Mouse (Mus musculus): ENCODE results near the gene Calhm2. TPM values are rescaled to one million over a fixed set of nuclear protein-coding genes. Genes with fewer than 3 reads are reported as not detected.

Calhm2 gene
- polyA plus RNA-seq, 1 experiment from 2014 or later: 2.4 TPM

DNA sequence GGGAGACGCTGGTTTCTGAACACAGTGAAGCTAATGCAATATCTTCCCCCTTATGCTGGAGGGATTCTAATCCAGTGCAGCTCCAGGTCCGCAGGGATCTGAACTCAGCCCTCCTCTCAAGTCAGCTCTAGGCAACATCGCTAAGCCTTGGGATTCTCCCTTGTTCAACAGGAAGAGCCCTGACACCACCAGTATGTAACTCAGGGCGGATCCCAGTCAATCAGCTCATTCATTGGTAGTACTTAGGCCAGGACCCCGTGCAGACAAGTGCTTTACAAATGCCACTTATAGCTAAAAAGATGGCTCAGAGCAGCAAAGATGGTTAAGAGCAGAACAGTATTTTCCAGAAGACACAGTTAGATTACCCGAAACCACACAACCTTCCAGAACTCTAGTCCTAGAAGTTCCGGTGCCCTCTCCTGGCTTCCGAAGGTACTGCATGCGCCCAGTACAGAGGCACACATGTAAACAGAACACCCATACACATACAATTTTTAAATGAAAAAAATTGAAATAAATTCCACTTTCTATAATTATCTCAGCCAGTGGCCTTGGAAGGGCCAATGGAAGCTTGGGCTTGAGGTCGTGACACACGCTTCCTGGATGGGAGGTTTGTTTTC lies 30.8 kb upstream of the Calhm2 start:
- Histone ChIP-seq H3K4me3 (peak overlapping the region; percentile 32), H3K9ac (no peak overlapping the region)
- WGBS (ENCODE audit: insufficient replicate concordance): 15% methylated on average over 11 of the region's 11 CpGs

GRCm38 (mm10) chr19:47168223-47168622 lies 30.1 kb upstream of the Calhm2 start:
- Histone ChIP-seq H3K9ac (no peak overlapping the region), H3K9me3 (replicated peaks) (no peaks in the 10 kb centered on the region), H3K27ac (no peak overlapping the region), H3K36me3 (no peaks in the 10 kb centered on the region), H3K4me1 (peaks cover 9% of the 10 kb centered on the region), H3K4me2 (peak overlapping the region; percentile 63), H3K4me3 (peak overlapping the region; percentile 32), H3K27me3 (replicated peaks) (peaks cover 19% of the 10 kb centered on the region; the same call in 1 of the 2 replicates)
- ATAC-seq: no peak
- WGBS (ENCODE audit: insufficient replicate concordance): 4% methylated on average over 13 of the region's 13 CpGs

More for the DNA sequence above, 30.8 kb upstream of the Calhm2 start:
- ATAC-seq: peak; percentile 47; the same call in 1 of the 2 replicates
- Histone ChIP-seq H3K27me3 (replicated peaks) (peaks cover 26% of the 10 kb centered on the region; the same call in 1 of the 2 replicates), H3K27ac (no peak overlapping the region), H3K36me3 (no peaks in the 10 kb centered on the region), H3K4me2 (peak overlapping the region; percentile 63), H3K4me1 (peaks cover 9% of the 10 kb centered on the region), H3K9me3 (replicated peaks) (no peaks in the 10 kb centered on the region)

- Histone ChIP-seq H3K27me3 (replicated peaks) (0 out of 2 replicates have a peak, but pooled peaks cover 16% of the 10 kb centered on the region), H3K9me3 (replicated peaks) (no peaks in the 10 kb centered on the region), H3K36me3 (no peaks in the 10 kb centered on the region), H3K27ac (no peak overlapping the region), H3K4me2 (peak overlapping the region; percentile 63), H3K9ac (no peak overlapping the region), H3K4me1 (peaks cover 9% of the 10 kb centered on the region), H3K4me3 (no peak overlapping the region)
- 60% methylated on average over 7 of the region's 7 CpGs for WGBS (ENCODE audit: insufficient replicate concordance)
- ATAC-seq: no peak
Measured at GRCm38 (mm10) chr19:47167617-47168214, 29.6 kb upstream of the Calhm2 start.

- Histone ChIP-seq H3K27ac (no peak overlapping the region), H3K4me2 (no peak overlapping the region), H3K9me3 (replicated peaks) (no peaks in the 10 kb centered on the region), H3K36me3 (no peaks in the 10 kb centered on the region), H3K27me3 (replicated peaks) (0 out of 2 replicates have a peak, but pooled peaks cover 16% of the 10 kb centered on the region), H3K9ac (no peak overlapping the region), H3K4me3 (no peak overlapping the region), H3K4me1 (peaks cover 9% of the 10 kb centered on the region)
- WGBS (ENCODE audit: insufficient replicate concordance): 46% methylated on average over 3 of the region's 3 CpGs
- no peak for ATAC-seq
Measured at GRCm38 (mm10) chr19:47166758-47167157, 28.7 kb upstream of the Calhm2 start.

GRCm38 (mm10) chr19:47163176-47163744 lies 25.2 kb upstream of the Calhm2 start:
- no peak overlapping the region for H3K27ac ChIP-seq
- H3K9me3 ChIP-seq (replicated peaks): no peaks in the 10 kb centered on the region
- H3K27me3 ChIP-seq (replicated peaks): peaks cover 12% of the 10 kb centered on the region; the same call in 1 of the 2 replicates
- ATAC-seq: no peak
- H3K4me3 ChIP-seq: no peak overlapping the region
- H3K9ac ChIP-seq: no peak overlapping the region
- H3K4me1 ChIP-seq: 0 out of 2 replicates have a peak, but pooled peaks cover 2% of the 10 kb centered on the region
- no peaks in the 10 kb centered on the region for H3K36me3 ChIP-seq
- no peak overlapping the region for H3K4me2 ChIP-seq
- WGBS (ENCODE audit: insufficient replicate concordance): 81% methylated on average over 6 of the region's 6 CpGs

DNA sequence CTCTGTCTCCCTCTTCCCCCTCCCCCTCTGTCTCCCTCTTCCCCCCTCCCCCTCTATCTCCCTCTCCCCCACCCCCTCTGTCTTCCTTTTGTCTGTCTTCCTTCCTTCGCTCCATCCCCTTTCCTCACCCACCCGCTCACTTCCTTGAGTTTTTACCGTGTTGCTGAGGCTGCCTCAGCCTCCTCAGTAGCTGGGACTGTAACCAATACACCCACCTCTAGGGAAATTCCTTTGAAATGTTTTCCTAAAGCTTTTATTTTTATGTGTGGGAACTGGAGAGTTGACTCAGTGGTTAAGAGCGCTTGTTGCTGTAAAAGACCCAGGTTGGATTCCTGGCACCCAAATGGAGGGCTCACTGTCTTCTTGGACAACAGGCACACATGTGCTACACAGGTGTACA lies 23.6 kb upstream of the Calhm2 start:
- H3K9ac ChIP-seq: no peak overlapping the region
- H3K36me3 ChIP-seq: no peaks in the 10 kb centered on the region
- H3K4me3 ChIP-seq: no peak overlapping the region
- no peaks in the 10 kb centered on the region for H3K9me3 ChIP-seq (replicated peaks)
- no peak overlapping the region for H3K27ac ChIP-seq
- no peaks in the 10 kb centered on the region for H3K4me1 ChIP-seq
- peaks cover 6% of the 10 kb centered on the region; the same call in 1 of the 2 replicates for H3K27me3 ChIP-seq (replicated peaks)
- no peak overlapping the region for H3K4me2 ChIP-seq
- ATAC-seq: no peak
- 56% methylated on average over 4 of the region's 4 CpGs for WGBS (ENCODE audit: insufficient replicate concordance)

- no peak within 1 kb of the TSS for H3K27ac ChIP-seq
- 72% methylated on average over 11 of the region's 11 CpGs for WGBS (ENCODE audit: insufficient replicate concordance)
- no peak within 1 kb of the TSS for H3K9ac ChIP-seq
- H3K4me3 ChIP-seq: no peak within 1 kb of the TSS
- H3K9me3 ChIP-seq (replicated peaks): no peaks in the 10 kb centered on the region
- ATAC-seq: no peak
- peaks cover 7% of the 10 kb centered on the region; the same call in 1 of the 2 replicates for H3K27me3 ChIP-seq (replicated peaks)
- H3K4me2 ChIP-seq: no peak within 1 kb of the TSS
- no peaks in the 10 kb centered on the region for H3K36me3 ChIP-seq
- no peaks in the 10 kb centered on the region for H3K4me1 ChIP-seq
Measured at GRCm38 (mm10) chr19:47157664-47158063, 19.6 kb upstream of the Calhm2 start, which contains the start of gene Calhm3. Calhm3 (minus strand) TSS chr19:47157764.

DNA sequence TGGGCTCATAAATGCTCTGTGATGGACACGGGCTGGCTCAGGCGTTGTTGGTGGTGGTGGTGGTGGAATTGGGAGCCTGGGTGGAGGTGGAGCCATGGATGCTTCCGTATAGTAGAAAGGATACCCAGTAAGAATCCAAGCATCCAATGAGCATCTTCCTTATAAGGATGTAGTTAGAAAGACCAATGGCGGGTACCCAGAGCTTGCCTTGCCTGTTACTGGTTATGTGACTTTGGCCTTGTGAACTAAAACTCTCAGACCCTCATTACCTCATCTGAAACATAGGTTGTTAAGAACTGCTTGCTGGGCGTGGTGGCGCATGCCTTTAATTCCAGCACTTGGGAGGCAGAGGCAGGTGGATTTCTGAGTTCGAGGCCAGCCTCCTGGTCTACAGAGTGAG lies 15.7 kb upstream of the Calhm2 start:
- Histone ChIP-seq H3K4me3 (no peak overlapping the region), H3K9me3 (replicated peaks) (no peaks in the 10 kb centered on the region)
- WGBS (ENCODE audit: insufficient replicate concordance): 69% methylated on average over 7 of the region's 7 CpGs

GRCm38 (mm10) chr19:47152062-47152369 lies 13.9 kb upstream of the Calhm2 start:
- Histone ChIP-seq H3K27ac (no peak overlapping the region), H3K36me3 (no peaks in the 10 kb centered on the region), H3K27me3 (replicated peaks) (peaks cover 49% of the 10 kb centered on the region), H3K9ac (no peak overlapping the region), H3K4me2 (peak overlapping the region; percentile 29), H3K4me1 (no peaks in the 10 kb centered on the region), H3K4me3 (no peak overlapping the region), H3K9me3 (replicated peaks) (no peaks in the 10 kb centered on the region)
- WGBS (ENCODE audit: insufficient replicate concordance): 56% methylated on average over 12 of the region's 12 CpGs
- no peak for ATAC-seq

More for the DNA sequence above, 15.7 kb upstream of the Calhm2 start:
- Histone ChIP-seq H3K4me2 (no peak overlapping the region), H3K4me1 (no peaks in the 10 kb centered on the region), H3K9ac (no peak overlapping the region), H3K27me3 (replicated peaks) (peaks cover 41% of the 10 kb centered on the region), H3K27ac (no peak overlapping the region), H3K36me3 (no peaks in the 10 kb centered on the region)
- ATAC-seq: no peak

- ATAC-seq: no peak
- WGBS (ENCODE audit: insufficient replicate concordance): 24% methylated on average over 32 of the region's 32 CpGs
- peak overlapping the region; percentile 29 for H3K4me2 ChIP-seq
- H3K36me3 ChIP-seq: no peaks in the 10 kb centered on the region
- no peaks in the 10 kb centered on the region for H3K4me1 ChIP-seq
- no peak overlapping the region for H3K9ac ChIP-seq
- H3K27ac ChIP-seq: no peak overlapping the region
- H3K9me3 ChIP-seq (replicated peaks): no peaks in the 10 kb centered on the region
- no peak overlapping the region for H3K4me3 ChIP-seq
- H3K27me3 ChIP-seq (replicated peaks): peaks cover 49% of the 10 kb centered on the region
Measured at GRCm38 (mm10) chr19:47151332-47152061, 13.4 kb upstream of the Calhm2 start.

DNA sequence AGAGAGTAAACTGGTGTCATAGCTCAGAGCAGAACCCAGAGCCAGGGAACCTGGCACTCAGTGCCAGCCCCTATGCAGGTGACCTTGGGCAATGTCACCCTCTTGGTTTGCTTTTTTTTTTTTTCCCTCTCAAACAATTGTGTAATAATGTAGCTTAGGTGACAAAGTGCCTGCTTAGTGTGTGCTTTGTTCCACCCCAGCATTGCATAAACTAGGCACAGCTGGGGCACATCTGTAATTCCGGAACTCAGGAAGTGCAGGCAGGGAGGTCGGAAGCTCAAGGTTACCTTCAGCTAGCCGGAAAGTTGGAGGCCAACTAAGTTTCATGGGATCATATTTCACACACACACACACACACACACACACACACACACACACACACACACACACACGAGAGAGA lies 11.8 kb upstream of the Calhm2 start:
- H3K4me1 ChIP-seq: no peaks in the 10 kb centered on the region
- H3K4me2 ChIP-seq: no peak overlapping the region
- no peaks in the 10 kb centered on the region for H3K9me3 ChIP-seq (replicated peaks)
- no peaks in the 10 kb centered on the region for H3K36me3 ChIP-seq
- 47% methylated on average over 4 of the region's 4 CpGs for WGBS (ENCODE audit: insufficient replicate concordance)
- no peak overlapping the region for H3K27ac ChIP-seq
- ATAC-seq: no peak
- H3K9ac ChIP-seq: no peak overlapping the region
- H3K4me3 ChIP-seq: no peak overlapping the region
- peaks cover 49% of the 10 kb centered on the region for H3K27me3 ChIP-seq (replicated peaks)

All from liver, embryonic 12.5 days (tissue).